Mouse (Mus musculus) naive thymus-derived CD4-positive, alpha-beta T cell, adult 2 months (primary cell): ENCODE measurements around the gene Foxi3.

ENCODE experiments used
- DNase-seq: peaks from one replicate; pipeline ENCODE4 v3.0.0-alpha.2; 2011; ENCODE audit warnings: low read depth

Gene Foxi3

DNA sequence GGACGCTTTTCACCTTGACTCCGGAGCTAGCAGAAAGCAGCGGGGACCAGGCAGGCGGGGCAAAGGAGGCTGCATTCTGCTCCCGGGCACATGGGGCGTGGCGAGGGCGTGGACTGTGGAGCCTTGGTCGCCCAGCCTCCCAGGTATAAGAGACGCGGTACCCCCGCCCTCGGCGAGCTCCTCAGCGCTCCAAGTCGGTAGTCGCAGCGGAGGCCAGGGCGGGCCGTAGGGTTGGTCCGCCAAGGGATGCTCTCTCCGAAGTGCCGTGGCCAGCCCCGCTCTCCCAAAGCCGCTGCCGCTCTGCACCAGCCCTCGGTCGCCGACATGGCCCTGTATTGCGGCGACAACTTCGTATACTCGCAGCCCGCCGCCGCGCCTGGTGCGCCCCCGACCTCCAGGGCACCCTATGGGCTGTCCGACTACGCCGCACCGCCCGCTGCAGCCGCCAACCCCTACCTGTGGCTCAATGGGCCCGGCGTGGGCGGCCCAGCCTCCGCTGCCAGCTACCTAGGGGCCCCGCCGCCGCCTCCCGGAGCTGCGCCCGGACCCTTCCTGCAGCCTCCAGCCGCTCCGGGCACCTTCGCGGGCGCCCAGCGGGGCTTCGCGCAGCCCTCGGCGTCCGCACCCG is at the start of gene Foxi3:
Foxi3 (plus strand) TSS at position 247 of the 628 bp plus-strand sequence.
- DNase-seq: peak; percentile 8

DNA sequence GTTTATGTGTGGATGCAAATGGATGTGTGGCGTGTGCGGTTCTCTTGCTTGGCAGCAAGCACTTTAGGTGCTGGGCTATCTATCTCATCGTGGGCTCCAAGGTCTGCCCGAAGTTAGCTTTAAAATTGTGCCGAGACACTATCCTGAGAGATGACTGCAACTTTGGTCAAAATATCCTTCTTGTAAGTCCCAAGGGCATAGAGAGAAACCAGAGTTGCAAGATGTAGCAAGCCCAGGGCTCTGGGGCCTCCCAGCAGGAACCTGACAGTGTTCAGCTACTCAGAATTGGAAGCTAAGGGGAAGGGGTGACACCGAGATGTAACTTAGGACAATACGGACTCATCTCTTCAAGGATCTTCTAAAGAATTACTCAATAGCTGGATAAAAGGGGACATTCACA is 46.8 kb upstream of the Foxi3 start:
- no peak for DNase-seq

DNA sequence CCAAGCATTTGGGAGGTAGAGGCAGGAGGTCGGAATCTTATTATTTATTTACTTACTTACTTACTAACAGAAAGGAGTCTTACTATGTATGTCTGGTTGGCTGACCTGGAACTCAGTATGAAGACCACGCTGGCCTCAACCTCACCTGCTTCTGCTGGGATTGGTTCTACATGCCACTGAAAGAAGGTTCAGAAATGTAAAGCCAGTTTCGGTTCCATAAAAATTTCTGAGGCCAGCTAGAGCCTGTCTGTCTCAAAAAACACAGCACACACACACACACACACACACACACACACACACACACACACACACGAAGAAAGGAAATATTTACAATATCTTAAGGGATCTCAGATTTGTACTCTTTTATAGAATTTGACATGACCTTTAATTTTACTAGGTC is 46.0 kb upstream of the Foxi3 start:
- DNase-seq: no peak

DNA sequence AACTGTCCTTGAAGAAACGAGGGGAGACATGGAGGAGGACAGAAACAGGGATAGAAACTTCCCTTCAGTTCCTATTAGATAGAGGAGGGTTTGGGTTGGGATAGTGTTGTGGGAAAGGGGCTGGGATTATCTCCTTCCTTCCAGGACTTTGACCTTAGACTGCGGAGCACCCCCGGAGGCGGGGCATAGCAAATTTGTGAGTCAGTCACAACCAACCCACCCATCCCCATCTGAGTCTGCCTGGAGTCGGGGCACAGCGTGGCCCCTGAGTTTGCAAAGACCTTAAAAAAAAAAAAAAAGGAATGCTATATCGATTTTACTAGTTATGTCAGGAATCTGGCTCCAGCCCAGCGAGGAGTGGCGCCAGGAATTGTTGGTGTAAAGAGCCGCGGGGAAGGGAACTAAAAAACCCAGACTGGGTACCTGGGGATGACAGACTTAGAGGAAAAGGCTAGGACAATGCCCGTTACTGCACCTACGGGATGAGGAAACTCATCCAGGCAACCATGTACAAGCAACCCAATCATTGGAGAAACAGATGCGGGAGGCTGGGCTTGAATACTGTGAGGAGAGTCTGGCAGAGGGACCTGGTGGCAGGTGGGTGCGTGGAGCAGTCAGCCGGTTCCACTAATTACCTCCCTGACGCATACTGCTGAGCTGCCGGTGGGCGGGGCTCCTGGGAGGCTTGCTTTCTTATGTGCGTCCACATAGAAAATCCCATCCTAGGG is 44.5 kb upstream of the Foxi3 start:
- no peak for DNase-seq

DNA sequence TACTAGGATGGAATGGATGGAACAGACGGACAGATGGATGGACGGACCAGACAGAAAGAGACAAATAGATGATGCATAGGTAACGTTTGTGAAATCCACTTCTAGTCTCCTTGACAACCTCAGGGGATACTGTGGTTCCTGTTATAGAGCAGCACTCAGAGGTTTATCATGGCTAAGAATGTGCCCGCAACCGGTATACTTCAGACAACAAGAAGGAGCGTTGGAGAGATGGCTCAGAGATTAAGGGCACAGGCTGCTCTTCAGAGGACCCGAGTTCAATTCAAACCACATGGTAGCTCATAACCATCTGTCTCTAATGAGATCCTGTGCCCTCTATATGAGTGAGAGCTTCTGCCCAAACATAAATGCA is 44.0 kb upstream of the Foxi3 start:
- DNase-seq: no peak

DNA sequence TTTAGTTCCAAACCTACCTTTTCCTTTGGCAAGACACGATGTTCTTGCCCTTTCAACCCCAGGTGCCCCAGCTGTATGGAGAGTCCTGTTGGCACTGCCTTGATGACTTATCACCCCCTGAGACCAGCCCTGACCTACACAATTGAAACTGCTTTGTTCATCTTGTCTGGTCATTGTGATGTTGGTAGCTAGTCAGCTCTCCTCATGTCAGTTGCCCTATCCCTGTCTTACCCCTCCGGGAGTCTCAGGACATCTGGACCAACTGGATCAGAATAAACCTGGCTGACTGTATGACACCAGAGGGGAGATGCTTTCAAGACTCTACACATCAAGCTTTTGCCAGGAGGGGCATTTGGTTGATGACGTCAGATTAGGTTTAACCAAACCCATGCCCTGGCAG is 37.5 kb upstream of the Foxi3 start, which contains the start of gene Tex37:
Tex37 (minus strand) TSS at position 101 of the 400 bp plus-strand sequence.
- DNase-seq: no peak

DNA sequence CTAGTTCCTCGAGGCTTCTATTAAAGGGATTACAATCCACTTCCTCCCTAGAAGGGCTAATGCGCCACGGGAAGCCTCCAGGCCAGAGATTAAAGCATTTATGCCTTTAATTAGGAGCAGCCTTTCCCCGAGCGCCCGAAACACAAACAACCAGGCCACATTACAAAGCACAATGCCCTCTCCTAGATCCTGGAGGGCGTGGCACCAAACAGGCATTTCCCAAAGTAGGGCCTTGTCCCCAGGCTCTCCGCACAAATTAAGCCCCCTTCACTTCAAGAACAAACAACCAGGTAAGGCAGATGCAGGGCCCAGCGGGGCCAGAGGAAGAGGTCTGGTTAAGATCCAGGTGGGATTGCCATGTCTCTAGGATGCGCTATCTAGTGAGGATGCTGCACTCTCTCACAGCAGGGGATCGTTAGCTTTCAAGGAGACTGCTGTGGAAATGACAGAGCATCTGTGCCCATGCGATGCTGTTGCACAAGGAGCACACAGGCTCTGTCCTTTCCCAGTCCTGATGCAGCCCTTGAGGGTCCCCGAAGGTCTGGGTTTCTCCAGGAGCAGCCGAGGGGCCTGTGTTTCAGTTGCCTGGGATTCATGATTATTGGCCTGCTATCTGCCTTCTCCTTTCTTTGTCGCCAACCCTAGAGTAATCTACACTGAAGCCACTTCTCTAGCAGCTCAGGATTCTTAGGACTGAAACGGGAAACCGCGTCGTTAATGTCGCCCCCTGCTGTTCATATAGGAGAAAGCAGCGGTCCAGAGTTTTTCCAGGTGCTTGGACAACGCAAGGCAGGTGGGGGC is 34.9 kb upstream of the Foxi3 start:
- peak; percentile 55 for DNase-seq

DNA sequence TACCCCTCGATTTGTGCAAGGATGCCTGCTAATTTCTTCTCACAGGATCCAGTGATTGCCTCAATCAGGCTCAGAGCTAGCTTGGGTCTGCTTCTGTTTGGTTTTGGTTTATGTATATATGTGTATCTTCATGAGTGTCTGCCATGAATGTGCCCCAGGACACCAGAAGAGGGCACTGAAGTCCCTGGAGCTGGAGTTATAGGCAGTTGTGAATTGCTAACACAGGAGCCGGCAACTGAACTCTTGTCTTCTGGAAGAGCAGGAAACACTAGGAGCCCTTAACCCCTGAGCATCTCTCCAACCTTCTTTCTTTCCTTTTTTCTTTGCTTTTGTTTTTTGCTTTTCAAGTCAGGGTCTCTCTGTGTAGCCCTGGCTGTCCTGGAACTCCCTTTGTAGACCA is 24.5 kb upstream of the Foxi3 start:
- no peak for DNase-seq

DNA sequence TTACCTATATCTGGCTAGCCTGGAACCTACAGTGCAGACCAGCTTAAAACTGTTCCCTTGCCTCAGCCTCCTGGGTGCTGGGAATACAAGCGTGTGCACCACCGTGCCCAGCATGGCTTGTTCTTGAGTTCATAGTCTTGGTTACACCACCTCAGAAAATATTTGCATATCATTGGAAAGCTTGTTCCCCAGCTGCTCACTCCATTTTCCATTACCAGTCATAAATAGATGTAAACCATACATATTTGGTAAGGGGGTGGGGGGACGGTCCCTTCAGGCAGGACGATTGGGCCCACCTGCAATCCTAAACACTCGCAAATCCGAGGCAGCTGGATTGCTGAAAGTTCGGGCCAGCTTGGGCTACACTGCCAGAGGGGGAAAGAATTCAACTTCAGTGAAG is 3.1 kb upstream of the Foxi3 start:
- DNase-seq: no peak

DNA sequence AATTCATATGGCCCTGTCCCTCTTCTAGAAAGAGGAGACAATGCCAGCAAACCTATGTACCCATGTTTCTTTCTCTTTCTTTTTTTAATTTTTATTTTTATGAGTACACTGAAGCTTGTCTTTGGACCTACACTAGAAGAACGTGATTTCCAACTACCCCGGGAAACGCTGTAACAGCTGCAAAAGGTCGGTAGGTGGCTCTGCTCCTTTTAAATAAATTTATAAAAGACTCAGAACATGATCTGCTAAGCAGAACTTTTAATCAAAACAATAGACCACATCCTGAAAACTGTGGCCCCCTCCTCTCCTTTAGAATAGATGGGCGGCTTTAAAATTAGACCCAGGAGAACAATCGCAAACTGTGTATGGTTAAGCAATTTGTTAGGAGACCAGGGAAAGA is 2.3 kb upstream of the Foxi3 start:
- peak; percentile 10 for DNase-seq

DNA sequence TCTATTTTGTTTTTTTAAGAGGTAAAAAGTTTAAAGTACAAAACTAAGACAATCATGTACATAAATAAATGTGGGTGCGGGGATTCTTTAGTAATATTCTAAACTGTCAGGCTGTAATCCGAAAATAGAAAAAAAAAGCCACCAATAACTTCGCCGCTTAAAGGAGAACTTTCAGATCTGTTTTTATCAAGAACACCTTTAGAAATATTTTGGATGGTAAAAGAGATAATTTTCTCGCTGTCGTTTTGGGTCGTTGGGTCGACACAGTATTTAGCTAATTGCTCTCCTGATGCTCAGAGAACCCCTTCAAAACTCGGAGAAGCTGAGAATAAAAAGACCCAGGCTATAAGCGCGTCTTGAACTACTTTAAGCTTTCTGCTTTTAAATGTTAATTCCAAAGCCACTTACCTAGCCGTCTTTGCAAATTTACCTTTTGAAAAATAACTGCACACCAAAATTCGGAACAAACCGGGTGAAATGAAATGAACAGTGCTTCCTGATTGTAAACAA is 985 bp upstream of the Foxi3 start:
- DNase-seq: peak; percentile 6

DNA sequence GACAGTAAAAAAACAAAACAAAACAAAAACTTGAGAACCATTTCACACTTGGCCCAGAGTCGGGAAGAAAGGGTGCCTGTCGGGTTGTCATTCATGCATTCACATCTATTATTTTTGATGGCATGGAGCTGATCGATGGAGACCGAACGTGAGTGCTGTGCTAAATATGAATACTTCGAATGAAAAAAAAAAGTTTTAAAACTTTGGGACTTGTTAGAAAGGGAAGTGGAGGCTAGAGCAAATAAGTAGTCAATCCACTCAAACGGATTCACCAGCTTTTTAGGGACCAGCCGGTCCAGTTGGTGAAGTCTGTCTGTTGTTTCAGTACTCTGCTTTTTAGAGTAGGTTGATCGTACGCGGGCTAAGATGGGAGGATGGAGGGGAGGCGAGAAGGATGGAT is 490 bp upstream of the Foxi3 start:
- DNase-seq: peak; percentile 2

DNA sequence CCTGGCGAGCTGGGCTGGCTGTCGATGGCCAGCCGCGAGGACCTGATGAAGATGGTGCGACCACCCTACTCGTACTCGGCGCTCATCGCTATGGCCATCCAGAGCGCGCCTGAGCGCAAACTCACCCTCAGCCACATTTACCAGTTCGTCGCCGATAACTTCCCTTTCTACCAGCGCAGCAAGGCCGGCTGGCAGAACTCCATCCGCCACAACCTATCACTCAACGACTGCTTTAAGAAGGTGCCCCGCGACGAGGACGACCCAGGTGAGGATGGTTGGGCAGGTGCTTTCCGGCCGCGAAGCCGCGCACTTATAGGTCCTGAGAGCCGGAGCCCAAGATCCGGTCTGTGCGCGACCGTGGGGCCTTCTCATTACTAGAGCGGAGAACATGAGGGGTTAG is 605 bp downstream of the Foxi3 start:
- no peak for DNase-seq

DNA sequence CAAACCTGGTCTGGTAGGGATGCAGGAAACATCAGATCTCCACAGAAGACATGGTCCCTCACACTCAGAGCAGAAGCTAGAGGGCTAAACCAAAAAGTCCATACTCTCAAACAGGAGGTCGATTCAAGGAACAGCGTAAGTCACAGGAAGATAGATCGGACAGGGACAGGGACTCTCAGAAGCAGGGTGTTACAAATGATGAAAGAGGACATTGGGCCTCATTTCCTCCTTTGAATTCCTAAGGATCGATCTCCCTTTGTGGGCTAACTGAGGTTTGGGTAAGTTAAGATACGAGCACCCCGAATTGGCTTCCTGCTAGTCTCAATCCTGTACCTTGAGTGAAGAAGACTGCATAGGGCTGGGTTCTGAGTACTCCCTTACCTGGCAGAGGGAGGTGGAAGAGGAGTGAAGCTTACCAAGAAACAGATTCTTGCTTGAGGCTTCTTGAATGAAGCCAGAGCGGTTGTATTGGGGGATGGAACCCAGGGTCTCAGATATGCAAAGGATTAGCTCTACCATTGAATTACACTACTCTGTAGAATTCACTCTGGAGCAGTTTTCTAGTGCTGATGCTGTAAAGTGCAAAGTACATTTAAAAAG is 1.1 kb downstream of the Foxi3 start:
- no peak for DNase-seq

DNA sequence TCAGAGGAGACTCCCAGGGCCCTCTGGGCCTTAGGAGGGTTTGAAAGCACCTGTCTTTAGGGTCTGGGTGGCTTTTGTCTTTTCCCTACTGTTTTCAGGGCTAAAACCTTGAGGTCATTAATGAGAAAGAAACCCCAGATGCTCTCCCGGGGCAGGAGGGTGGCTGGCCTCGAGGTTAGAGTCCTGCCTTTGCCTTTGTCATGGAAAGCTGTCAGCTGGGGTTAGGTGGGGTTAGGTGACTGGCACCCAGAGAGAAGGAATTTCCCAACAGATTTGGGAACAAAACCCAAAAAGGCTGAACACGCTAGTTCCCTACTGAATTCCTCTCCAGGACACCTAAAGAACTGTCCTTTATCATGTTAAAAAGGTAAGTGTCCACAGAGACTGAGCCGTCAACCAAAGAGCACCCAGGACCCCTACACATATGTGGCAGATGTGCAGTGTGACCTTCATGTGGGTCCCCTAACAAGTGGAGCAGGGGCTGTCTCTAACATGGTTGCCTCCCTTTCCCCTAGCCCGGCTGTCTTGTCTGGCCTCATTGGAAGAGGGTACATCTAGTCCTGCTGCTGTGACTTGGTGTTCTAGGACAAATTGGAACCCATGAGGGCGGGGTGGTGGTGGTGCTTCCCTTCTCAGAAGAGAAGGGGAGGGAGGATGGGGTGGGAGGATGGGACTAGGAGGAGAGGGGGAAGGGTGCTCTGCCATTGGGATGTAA is 7.9 kb downstream of the Foxi3 start:
- DNase-seq: no peak

DNA sequence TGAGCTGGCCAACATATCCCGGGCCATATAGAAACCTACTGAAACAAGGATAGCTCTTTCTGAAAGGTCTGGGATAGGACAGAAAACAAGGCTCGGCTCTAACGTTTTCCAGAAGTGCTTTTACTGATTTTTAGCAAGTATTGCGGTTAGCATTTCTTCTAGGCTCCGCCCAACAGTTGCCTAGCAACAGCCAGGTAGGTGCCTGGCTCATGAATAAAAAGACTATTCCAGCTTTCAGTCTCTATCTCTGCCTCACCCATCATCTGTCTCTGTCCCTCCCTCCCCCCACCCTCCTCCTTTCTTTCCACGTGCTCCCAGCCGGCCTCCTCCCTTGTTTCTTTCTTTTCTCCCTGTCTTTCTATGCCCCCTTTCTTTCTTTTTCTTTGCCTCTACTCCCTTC is 9.4 kb downstream of the Foxi3 start:
- no peak for DNase-seq

DNA sequence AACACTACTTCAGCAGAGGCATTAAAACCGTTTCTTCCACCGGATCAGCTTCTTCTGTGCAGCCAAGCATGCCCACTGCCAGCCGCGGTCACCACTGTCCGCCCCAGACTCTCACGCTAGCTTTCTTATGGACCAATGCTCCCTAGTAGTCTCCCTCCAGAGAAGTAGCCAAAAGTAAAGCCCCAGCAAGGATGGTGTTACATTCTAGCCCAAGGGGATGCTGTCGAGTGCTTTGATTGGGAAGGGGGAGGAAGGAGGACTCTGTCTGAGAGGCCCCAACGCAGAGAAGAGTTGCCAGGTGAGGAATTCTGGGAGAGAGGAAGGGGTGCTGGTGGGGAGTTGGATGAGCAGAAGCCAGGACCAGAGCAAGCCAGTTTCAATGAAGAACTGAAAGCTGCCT is 11.1 kb downstream of the Foxi3 start:
- DNase-seq: no peak

DNA sequence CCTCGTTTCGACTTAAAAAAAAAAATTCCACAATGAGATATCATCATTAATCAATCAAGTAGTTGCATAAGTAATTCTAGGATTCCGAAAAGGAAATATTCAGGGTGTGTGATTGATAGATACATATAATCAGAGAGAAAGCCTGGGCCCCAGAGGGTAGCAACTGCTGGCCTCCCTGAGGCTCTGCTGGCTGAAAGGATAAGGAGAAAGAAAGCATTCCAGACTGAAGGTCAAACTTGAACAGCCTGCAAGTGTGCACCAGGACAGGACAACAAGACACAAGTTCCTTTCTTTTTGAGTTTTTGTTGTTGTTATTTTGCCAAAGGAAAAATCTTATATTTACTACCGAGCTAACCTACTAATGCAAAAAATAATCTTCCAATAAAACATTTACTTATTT is 12.0 kb downstream of the Foxi3 start:
- DNase-seq: no peak

DNA sequence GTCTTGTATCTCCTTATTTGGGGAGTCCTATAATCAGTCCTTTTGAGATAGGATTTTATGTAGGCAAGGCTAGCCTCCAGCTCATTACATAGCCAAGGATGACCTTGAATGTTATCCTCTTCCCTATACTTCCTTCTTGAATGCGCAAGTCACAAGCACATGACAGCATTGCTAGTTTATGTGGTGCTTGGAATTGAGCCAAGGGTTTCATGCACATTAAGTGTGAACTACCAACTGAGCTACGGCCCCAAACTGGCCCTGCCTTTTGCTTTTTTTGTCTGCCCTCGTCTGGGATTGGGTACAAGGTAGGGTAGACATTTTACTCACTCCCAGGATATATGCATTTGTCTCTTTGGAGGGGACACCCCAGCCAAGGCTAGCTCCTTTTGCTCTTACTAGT is 16.7 kb downstream of the Foxi3 start:
- no peak for DNase-seq

DNA sequence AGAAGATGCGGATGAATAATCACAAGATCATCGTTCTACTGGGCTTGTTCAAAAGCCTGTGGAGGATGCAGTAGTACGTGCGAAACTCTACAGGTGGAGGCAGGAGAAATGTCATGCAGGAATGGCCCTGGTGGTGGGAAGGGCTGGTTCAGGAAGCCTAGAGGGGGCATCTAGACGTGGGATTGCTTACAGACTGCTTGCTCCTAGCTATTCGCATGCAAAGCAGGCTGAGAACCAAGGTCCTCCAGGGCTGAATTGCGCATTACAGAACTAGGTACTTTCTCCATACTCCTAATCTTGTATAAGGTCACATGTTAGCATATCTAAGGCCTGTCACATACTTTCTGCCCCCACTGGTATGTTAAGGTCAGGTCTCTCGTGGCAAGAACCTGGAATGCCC is 24.7 kb downstream of the Foxi3 start:
- no peak for DNase-seq

DNA sequence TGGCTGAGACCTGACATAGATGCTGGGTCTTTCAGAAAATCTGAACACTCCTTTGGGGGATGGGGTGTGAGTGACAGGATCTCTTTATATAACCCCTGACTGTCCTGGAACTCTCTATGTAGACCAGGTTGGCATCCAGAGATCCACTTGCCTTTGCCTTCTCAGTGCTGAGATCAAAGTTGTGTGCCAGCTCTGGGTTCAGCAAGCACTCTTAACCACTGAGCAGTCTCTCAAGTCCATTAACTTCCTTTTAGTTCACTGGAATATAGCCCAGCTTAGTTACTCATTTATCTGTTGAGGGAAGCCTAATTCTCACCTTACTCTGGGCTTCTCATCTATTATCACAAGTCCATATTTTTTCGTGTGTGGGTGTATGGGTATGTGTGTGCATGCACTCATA is 26.1 kb downstream of the Foxi3 start:
- DNase-seq: no peak

DNA sequence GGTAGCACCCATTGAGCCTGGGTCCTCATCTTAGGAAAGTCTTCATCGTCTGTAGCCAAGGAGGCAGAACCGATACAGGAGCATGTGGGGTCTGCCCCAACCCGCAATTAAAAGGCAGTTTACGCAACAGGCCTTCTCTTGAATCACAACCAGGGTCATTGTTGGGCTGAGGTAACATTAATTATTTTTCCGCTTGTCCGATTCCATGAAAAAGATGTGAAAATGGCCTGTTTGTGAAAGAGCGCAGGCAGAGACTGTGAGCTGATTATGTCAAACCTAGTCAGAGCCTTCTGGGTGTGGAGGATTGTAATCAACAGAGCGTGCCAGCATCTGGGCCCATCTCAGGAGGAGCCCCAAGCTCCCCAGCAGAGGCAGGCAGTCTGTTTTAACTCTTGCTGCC is 30.4 kb downstream of the Foxi3 start:
- DNase-seq: no peak
